Mouse (Mus musculus) urinary bladder, adult 2 months (tissue): ENCODE data around the gene Mfsd4b1. TPM values are rescaled to one million over a fixed set of nuclear protein-coding genes. Genes with fewer than 3 reads are reported as not detected.

ENCODE experiments used
- DNase-seq: peaks from one replicate; pipeline ENCODE4 v3.0.0; 2022; ENCODE audit warnings: low spot score
- polyA plus RNA-seq: library from polyadenylated mRNA; depleted of rRNA; stranded (reverse); fragments of >200 nt; gene quantifications from 2 replicates; pipeline ENCODE4 v1.2.3, GENCODE M21; 2012; rRNA removed

Mfsd4b1 gene
- 0.30 and 0.44 TPM in 2 replicates for polyA plus RNA-seq

DNA sequence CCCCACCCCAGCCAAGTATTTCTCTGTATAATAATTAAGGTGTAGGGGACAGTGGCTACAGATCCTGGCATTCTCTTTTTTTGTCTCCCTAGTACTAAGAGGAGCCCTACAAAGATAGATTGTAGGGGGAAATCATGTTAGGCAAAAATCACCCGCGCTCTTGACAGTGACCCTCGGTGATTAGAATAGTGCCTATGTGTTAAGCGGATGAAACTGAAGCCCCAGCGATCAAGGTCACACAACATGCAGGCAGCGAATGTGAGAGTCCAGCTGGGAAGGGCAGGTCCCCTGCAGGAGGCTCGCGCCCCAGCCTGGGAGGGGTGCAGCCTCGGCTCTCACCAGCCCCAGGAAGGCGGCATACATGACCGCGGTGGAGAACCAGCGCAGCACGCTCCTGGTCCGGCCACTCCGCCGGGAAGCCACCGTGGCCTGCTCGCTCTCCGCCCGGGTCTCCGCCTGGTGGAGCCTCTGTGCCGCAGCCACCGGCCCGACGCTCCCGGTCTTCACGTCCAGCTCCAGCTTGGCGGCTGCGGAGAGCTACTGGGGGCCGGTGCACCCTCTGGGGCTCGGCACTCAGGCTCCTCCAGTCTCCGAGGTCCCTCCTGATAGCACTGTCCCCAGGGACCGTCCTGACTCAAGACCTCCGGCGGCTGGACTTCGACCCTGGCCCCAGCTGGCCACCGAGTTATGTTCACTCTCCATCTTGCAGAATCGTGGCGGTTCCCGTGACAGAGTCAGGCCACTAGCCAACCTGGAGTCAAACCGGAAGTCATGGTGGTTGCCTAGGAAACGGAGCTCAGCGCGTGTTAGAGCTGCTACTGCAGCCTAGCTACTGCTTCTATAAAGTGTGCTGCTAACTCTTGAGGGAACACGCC, at the start of gene Mfsd4b1:
Mfsd4b1 (minus strand) TSS at position 715 of the 875 bp plus-strand sequence.
- DNase-seq, result peak; percentile 42

DNA sequence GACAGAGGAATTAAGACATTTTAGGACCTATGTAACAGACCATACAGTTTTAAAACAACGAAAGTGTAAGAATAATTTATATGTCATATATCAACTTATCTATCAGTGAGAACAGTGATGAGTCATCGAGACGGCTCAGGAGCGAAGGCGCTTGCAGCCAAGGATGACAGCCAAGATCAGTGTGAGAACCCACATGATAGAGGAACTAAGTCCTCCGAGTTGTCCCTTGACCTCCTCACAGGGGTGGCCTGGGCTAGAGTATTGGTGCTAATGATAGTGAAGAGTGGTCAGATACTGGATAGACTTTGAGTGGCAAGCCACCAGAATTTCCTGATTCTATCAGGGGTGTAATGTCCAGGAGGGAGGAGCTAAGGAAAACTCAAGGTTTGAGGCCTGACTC, 48.5 kb upstream of the Mfsd4b1 start:
- DNase-seq, result no peak

DNA sequence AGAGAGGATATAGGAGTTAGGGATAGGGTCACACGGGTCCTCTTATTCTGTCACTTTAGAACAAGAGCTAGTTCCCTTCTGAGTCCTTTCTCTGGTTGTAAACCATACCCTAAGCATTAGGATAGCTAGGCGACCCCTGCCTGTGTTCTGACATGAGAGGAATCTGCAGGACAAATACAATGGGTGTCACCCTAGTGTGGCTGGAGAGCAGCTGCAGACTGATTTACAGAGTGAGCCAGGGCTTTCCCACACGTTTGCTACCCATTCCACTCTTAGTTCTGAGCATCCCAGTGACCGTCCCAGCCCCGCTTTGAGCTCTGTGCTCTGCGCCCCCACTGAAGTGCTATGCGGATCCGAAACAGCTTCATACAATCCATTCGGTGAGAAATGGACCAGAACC, 45.6 kb upstream of the Mfsd4b1 start:
- DNase-seq, result no peak

DNA sequence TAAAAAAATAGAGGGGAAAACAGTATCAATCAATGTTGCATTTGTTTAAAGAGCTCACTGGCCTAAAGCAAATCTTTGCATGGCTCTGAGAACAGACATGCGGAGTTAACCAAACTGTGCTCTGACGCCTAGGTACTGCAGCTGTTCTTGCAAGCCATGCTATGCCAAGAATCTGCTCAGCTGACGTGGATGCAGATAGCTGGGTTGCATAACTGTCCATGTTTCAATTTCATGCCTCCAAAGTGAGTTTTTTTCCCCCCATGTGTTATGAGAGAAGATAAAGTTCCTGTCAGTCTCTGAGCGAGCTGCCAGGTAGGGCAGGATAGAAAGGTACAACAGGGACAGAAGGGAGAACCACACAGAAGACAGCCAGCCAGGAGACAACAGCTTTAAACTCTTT, 44.2 kb upstream of the Mfsd4b1 start:
- no peak for DNase-seq

DNA sequence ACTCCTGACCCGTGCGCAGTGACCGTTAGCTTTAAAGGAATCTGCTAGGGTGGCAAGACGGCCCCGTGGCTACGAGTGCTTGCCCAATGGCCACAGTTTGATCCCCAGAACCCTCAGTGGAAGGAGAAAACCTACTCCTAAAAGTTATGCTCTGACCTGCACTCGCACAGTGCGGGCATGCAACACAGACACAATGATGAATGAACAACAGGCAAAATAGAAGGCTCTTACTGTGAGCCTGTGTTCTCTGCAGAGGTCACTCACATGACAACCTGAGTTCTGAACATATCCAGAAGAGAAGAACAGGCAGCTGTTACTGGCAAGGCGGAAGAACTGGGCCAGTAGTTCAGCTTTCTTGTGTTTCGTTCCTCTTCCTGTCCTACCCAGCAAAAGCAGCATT, 43.5 kb upstream of the Mfsd4b1 start:
- no peak for DNase-seq

DNA sequence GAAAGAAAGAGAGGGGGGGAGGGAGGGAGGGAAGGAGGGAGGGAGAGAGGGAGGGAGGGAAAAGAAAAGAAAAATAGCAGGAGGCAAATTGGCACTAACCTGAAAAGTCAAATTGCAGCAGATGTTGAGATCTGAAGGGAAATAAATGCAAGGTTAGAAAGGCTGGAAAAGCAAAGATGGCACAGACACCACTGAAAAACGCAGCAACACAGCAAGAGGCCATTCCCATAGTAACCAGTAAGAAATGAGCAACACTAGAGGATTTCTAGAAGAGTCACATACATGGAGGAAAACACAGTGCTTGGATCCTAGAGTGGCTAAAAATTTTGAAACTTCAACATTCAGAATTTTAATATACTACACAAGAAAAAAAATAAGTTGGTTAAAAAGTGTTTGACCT, 42.5 kb upstream of the Mfsd4b1 start:
- DNase-seq, result no peak

DNA sequence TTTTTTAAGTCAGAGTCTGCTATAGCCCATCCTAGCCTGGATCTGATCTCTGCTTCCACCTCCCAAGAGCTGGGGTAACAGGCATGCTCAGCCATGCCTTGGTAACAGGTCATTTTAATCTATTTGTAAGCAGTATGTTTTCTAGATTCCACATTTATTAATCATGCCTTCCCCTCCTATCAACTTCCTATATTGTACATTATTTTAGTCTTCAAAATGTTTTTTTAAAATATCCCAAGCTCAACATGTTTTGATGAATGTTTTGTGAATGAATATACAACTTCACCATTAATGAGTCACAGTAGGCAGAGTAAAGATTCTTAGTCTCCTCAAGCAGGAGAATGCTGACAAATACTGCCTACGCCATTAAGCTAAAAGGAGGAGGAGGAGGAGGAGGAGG, 42.0 kb upstream of the Mfsd4b1 start:
- no peak for DNase-seq

DNA sequence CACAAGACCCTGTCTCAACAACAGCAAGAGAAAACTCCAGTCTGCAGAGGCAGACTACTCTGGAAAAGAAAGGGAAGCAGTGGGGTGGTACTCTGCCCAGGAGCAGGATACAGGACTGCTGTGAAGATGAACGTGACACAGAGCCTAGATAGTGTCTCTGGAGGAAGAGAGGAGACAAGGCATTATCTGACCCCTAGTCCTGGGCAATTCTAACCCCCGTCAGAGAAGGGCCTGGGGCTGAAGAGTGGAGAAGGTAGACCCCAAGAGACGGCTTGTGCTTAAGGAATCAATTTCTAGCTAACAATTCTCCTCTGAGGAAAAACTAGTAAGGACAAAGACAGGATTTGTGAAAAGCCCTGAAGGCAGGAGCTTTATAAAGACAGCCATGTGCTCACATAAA, 40.3 kb upstream of the Mfsd4b1 start:
- DNase-seq, result no peak

DNA sequence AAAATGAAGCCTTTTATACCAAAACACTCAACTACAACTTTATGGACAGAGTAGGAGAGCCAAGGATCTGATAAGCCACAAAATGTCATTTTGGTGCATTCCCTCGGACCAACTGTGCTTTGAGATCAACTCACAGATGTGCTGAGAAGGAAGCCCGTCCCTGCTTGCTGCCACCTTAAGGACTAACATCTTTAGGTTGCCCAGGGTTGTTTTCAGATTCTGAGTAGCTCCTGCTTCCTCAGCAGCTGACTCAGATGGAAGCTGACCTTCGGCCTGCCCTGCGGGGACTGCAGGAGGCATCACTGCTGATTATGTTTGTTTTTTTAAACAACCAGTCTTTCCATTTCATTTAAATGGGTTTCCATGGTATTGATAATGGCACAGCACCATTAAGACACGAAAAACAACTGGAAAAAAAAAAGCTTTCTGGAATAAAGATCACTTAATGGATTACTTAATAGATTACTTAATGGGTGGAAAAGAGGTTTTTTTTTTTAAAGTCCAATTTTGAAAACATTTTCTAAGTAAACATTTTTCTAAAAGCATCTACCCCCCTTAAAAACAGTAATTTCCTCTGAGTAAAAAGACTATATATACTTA, 38.3 kb upstream of the Mfsd4b1 start:
- DNase-seq, result no peak

DNA sequence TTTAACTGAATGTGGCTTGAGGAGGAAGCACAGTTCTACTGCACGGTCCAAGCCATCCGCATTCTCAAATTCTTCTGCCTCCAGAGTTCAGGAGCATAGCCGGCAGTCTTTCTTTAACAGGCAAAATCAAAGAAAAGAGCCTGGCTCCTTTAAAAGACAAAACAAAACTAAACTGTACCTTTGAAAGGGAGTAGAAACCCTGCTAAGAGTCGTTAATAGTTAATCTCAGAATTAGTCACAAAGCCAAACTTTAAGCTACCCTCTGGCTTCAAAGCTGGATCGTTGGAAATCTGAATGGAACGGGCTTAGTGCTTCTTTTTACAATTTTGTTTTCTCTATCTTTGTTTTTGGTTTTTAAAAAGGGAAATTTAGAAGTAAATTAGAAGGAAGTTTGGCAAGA, 37.7 kb upstream of the Mfsd4b1 start:
- no peak for DNase-seq

DNA sequence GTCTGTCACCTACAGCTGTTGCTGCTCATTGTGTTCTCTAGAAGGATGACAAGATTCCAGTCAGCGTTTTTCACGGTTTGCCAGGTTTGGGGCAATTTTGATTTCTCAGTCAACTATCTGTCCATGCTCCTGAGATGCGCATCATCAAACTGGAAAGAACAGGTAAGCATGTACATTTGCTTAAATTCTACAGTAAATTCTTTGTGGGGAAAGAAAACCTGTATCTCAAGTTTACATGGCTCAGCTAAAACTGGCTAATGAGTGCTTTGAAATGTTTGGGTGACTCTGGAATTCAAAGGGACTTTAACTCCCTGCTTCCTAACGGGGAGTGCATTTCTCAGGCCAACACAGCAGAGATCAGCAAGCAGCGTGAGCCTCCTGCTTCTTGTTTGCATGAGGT, 36.9 kb upstream of the Mfsd4b1 start:
- DNase-seq, result no peak

DNA sequence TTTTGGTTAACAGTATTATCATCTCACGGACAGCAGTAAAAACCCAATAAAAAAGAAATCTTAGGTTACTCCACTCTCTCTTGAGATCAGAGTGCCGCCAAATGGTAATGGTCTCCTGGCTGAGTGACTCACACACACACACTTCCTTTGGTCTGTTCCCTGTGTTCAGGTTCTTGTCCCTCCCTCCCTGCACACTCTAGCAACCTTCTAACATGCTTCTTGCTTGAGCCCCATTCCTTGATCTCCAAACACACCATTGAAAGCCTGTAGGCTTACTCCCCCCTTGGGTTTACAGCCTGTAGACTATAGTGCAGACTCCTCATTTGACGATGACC, 33.7 kb upstream of the Mfsd4b1 start:
- no peak for DNase-seq

DNA sequence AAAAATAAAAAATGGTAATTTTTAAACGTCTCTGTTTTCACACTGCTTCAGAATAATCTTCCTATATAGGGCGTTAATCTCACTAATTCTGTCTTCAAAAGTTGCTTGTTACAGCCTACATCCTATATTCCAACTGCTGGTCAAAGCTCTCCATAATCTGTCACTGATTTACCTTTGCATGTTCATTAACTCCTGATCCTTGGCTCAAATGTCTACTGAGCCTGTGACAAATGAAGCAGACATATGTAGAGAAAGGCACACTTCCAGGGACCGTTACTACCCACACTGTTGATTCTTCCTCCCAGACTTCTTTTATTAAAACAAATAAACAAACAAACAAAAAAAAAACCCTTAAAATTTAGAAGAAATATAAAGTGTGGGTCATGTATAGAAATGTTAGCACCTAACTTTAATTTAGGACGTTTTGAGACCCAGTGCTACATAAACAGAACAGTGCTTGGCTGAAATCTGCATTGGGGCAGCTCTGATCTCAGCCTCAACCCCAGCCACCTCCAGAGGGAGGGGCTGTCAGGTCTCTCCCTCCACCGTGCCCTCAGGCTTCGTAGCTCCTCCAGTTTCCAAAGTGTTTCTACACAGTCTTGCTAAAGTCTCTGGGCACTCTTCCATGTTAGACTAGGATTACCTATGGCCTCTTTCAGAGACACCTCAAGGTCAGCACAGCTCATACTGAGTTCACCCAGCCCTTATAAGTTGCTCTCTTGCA, 33.2 kb upstream of the Mfsd4b1 start:
- DNase-seq, result no peak

DNA sequence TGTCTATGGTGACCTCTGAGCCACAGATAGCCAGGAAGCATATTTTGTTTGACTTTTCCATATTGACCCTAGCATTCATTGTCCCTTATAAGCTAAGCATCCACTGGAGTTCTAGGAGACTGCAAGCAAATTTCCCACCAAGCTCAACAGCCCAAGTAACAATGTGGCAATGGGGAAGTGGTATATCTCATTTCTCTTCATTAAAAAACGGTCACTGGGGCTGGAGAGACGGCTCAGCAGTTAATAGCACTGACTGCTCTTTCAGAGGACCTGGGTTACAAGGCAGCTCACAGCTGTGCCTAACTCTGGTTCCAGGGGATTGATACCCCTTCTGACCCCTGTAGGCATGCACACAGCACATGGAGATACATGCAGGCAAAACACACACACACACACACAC, 32.5 kb upstream of the Mfsd4b1 start:
- no peak for DNase-seq

DNA sequence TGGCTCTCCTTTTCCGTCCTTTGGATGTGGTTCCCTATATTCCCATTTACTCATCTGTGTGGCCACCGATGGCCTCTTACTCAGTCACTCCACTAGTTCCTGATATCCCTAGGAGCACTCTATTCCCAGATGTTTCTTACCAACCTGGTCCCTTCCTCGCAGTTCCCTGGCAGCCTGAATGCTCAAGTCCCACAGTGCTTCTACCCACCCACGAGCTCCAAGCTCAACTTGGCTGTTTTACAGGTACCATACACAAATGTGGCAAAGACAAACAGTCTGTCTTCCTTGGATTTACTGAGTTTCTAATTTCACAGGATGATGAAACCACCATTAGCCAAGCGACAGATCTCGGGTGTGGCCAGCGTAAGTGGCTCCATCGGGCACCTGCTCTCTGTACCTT, 29.4 kb upstream of the Mfsd4b1 start:
- no peak for DNase-seq

DNA sequence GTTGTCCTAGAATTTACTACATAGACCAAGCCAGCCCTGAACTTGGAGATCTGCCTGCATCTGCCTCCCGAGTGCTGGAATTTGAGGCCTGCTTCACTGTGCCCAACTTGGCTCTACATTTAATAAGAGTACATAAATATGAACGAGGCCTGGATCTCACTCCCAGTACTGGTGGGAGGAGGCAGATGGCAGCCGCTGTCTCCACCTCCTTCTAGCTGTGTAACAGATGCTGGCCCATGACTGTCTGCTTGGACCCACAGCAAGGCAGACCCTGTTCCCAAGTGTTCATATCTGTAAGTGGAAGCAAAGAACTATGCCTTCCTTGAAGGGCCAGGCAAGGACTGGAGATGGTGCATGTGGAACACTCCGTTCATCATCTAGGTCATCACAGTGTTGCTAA, 28.8 kb upstream of the Mfsd4b1 start:
- DNase-seq, result no peak

DNA sequence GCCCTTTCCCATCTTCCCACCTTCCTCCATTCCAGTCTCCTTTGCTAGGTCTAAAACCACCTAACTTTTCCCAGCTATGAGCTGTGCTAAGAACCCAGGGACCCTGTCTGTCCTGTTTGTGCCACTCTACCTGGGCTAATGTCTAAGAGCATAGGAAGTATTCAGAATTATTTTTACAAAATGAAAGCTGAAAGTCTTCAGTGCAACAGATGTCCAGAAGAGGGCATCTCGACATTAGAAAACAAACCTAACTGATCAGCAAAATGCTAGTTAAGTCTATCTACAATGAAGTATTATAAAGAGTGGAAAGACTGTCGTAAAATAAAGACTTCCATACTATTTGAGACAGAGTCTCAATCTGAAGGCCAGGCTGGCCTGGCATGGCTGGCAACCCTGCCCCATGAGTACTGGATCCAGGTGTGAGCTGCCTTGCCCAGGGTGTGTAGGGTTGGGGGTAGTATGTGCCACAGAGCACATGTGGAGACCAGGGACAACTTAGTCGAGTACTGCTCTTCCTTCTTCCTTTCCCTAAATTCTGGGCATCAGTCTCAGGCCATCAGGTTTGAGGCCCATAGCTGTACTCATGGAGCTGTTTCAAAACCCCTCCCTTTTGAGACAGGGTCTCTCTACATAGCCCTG, 28.3 kb upstream of the Mfsd4b1 start:
- DNase-seq, result no peak

DNA sequence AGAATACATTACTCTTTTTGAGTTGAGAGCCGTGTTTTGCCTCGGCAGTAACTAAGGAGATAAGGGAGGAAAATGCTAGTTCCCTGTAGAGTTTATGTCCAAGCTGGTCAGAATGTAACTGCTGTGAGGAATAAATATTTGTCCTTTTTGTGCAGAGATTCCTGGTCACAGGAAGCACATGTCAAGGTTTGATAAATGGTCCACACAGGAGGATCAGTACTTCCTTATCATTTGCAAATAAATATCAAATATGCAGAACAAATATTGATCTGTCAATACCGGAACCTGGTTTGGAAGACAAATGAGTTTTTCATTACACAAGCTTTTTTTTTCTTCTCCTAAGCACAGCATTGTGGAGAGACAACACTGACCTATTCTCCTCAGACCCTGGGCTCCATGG, 26.9 kb upstream of the Mfsd4b1 start:
- no peak for DNase-seq

DNA sequence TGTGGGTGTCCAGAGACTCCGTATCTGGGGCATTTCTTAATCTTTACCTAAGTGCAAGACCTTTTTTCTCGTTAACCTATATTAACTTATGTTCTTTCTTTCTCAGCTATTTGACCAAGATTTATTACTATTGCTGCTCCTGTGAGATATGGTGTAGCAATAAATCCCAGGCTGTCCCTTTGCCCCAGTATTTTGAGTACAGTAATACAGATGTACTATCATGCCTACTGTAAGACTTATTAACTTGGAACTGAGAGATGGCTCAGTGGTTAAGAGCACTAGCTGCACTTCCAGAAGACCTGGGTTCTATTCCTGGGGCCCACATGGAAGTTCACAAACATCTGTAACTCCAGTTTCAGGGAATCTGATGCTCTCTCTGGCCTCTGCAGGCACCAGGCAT, 25.7 kb upstream of the Mfsd4b1 start:
- no peak for DNase-seq

DNA sequence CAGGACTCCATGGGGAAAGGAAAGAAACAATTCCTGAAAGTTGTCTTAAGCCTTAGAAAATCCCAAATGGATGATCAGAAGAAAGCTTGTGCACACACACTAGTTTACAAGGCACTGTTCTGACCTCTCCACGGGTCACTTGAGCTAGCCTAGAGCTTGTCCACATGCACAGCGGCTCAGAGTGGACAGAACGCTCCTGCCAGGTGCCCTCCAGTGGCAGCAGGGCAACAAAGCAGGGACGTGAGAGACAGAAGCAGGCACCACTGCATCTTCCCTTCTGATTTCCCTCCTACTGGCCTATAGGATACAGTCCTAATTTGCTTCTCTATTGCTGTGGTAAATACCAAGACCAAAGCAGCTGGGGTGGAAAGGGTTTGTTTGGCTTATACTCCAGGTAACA, 16.3 kb upstream of the Mfsd4b1 start:
- no peak for DNase-seq

DNA sequence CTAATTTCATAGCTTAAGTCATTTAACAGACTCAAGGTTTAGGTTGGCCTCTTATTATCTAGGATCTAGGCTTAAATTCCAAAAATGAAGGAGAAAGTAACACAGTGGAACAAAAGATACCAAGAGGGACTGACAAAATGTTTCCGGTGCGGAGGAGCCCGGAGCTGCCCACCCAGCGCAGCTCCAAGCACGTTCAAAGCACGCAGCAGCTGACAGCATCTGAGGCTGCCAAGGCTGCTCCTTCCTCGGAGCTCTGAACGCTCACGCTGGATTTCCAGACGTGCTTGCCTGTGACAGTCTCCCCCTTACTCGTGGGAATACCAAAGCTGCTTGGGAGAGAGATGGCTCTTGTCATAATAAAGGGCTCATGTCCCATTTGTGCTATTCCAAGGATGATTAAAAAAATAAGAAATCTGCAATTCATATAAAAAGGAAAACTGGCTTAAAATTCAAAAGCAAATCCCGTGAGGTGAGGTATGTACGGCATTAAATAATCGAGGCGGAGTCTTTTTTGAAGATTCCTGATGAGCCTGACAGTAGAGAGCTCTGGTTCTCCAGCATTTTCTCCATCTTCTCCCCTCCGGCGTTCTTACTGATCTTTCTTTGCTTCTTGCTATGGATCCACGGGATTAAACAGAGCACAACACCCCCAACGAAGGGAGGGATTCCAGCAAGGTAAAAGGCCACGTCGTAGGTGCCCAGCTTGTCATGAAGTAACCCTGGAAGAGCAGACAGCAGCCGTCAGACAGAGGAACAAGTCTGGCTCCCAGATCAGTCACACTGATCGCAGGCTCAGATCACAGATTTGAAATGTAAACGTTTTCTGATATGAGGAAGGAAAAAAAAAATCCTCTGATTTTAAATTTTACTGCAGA, 11.9 kb upstream of the Mfsd4b1 start:
- DNase-seq, result no peak

DNA sequence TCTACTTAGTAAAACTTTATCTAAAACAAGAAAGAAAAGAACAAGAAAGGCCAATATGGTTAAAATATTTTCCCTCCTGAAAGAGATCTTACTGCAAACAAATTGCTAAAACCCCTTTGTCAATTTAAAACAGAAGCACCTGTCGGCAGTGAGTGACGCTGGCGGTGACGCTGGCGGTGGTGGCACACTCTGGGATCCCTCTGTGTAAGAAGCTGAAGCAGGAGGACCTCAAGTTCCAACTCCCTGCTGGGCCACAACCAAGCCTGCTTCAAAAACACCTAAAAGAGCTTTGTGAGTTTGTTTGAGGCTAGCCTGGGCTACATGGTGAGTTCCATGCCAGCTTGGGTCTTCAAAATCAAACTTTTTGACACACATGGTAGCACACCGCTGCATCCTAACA, 9.9 kb upstream of the Mfsd4b1 start:
- no peak for DNase-seq
